In genomic region chr3:94648755-94649590, GRCm38 (mm10) we compare ENCODE assay signal across 9 mouse cellular contexts. TPM values are rescaled to one million over a fixed set of nuclear protein-coding genes. Genes with fewer than 3 reads are reported as not detected.
DNase-seq lines count a peak whose midpoint lies in the region; ATAC-seq and TF ChIP-seq lines count a peak whose summit lies in the region.
"Had no signal": no experiment of that assay in that cellular context is flagged by ENCODE, and none has a peak within 500 bp of the region (broad histone marks: within the 10 kb centered on the region; RNA-seq: fewer than 3 reads in every experiment).

No protein-coding gene starts in this region.

- no peaks in the 10 kb centered on the region for H3K27me3 ChIP-seq in G1E (ENCODE audit: insufficient read depth, low read length)
- H3K27me3 ChIP-seq in embryonic facial prominence, embryonic 14.5 days (replicated peaks; ENCODE audit: control insufficient read depth, insufficient read depth, low read length), result no peaks in the 10 kb centered on the region
- no peaks in the 10 kb centered on the region for H3K27me3 ChIP-seq in liver, embryonic 15.5 days
- no peaks in the 10 kb centered on the region for H3K27me3 ChIP-seq in stomach, postnatal 0 days (ENCODE audit: control insufficient read depth, insufficient read depth, low read length)

- H3K9ac ChIP-seq in embryonic facial prominence, embryonic 14.5 days (ENCODE audit: low read depth, low read length), result no peak overlapping the region
- H3K9ac ChIP-seq in liver, embryonic 15.5 days, result peak overlapping the region; percentile 26; the same call in 1 of the 2 replicates
- peak overlapping the region; percentile 43; the same call in 1 of the 2 replicates for H3K9ac ChIP-seq in stomach, postnatal 0 days (ENCODE audit: low read length)

- WGBS in embryonic facial prominence, embryonic 14.5 days, result 39% methylated on average over 6 of the region's 6 CpGs
- WGBS in liver, embryonic 15.5 days (ENCODE audit: insufficient replicate concordance), result 48% methylated on average over 6 of the region's 6 CpGs
- 9% methylated on average over 6 of the region's 6 CpGs for WGBS in stomach, postnatal 0 days

- no peak for TF ChIP-seq EP300 in stomach, postnatal 0 days (optimal IDR thresholded peaks at IDR 0.05)

- no peak for TF ChIP-seq CTCF in G1E (IDR thresholded peaks at IDR 0.05; ENCODE audit: low read depth, low read length)
- TF ChIP-seq CTCF in stomach, postnatal 0 days (IDR thresholded peaks at IDR 0.05; ENCODE audit: low read depth), result 0 out of 2 replicates have a peak, but pooled peaks have one; percentile 4

- DNase-seq in heart, adult 11 months, result peak; percentile 91
- no peak for DNase-seq in heart, adult 8-10 months (ENCODE audit: low spot score)
- DNase-seq in G1E (ENCODE audit: low spot score), result peak; percentile 74
- DNase-seq in embryonic facial prominence, embryonic 14.5 days (ENCODE audit: low spot score), result peak; percentile 76
- DNase-seq in stomach, postnatal 0 days (ENCODE audit: low spot score), result peak; percentile 77
- no peak for DNase-seq in right cerebral cortex, postnatal 14 days
- no peak for DNase-seq in cerebellum, postnatal 4 days (ENCODE audit: low spot score in 2 of 2)

- H3K36me3 ChIP-seq in G1E (replicated peaks), result peaks cover 3% of the 10 kb centered on the region
- no peaks in the 10 kb centered on the region for H3K36me3 ChIP-seq in embryonic facial prominence, embryonic 14.5 days (ENCODE audit: control insufficient read depth, insufficient read depth, low read length)
- no peaks in the 10 kb centered on the region for H3K36me3 ChIP-seq in liver, embryonic 15.5 days (replicated peaks)
- no peaks in the 10 kb centered on the region for H3K36me3 ChIP-seq in stomach, postnatal 0 days (ENCODE audit: control insufficient read depth, insufficient read depth, low read length)

- H3K27ac ChIP-seq in embryonic facial prominence, embryonic 14.5 days (replicated peaks; ENCODE audit: low read depth, low read length), result peak overlapping the region; percentile 44
- H3K27ac ChIP-seq in liver, embryonic 15.5 days (replicated peaks), result peak overlapping the region; percentile 63
- peak overlapping the region; percentile 91 for H3K27ac ChIP-seq in stomach, postnatal 0 days (replicated peaks)

- peak; percentile 96 for ATAC-seq in G1E (ENCODE audit: extremely low read depth, insufficient number of reproducible peaks, low FRiP score, poor library complexity, severe bottlenecking)
- ATAC-seq in embryonic facial prominence, embryonic 14.5 days (ENCODE audit: low read depth), result peak; percentile 83
- ATAC-seq in liver, embryonic 15.5 days (ENCODE audit: insufficient read depth), result peak; percentile 79
- ATAC-seq in stomach, postnatal 0 days (ENCODE audit: low FRiP score, low TSS enrichment), result peak; percentile 98

- H3K4me2 ChIP-seq in embryonic facial prominence, embryonic 14.5 days (ENCODE audit: low read depth, low read length), result no peak overlapping the region
- H3K4me2 ChIP-seq in liver, embryonic 15.5 days, result peak overlapping the region; percentile 48
- H3K4me2 ChIP-seq in stomach, postnatal 0 days (replicated peaks; ENCODE audit: low read depth), result peak overlapping the region; percentile 20; the same call in 1 of the 2 replicates

- H3K9me3 ChIP-seq in G1E (replicated peaks), result no peaks in the 10 kb centered on the region
- no peaks in the 10 kb centered on the region for H3K9me3 ChIP-seq in embryonic facial prominence, embryonic 14.5 days (ENCODE audit: control insufficient read depth, low read length)
- no peaks in the 10 kb centered on the region for H3K9me3 ChIP-seq in liver, embryonic 15.5 days (replicated peaks)
- H3K9me3 ChIP-seq in stomach, postnatal 0 days (ENCODE audit: control insufficient read depth, low read length), result no peaks in the 10 kb centered on the region

- H3K4me1 ChIP-seq in G1E (ENCODE audit: insufficient read depth, low read depth, low read length), result peaks cover 30% of the 10 kb centered on the region
- peaks cover 4% of the 10 kb centered on the region; the same call in 1 of the 2 replicates for H3K4me1 ChIP-seq in embryonic facial prominence, embryonic 14.5 days (ENCODE audit: control insufficient read depth, insufficient read depth, low read length)
- peaks cover 32% of the 10 kb centered on the region for H3K4me1 ChIP-seq in liver, embryonic 15.5 days (replicated peaks)
- H3K4me1 ChIP-seq in stomach, postnatal 0 days (replicated peaks; ENCODE audit: control insufficient read depth, insufficient read depth), result peaks cover 6% of the 10 kb centered on the region

- peak overlapping the region; percentile 37; the same call in 1 of the 2 replicates for H3K4me3 ChIP-seq in G1E (ENCODE audit: low read depth, low read length)
- no peak overlapping the region for H3K4me3 ChIP-seq in embryonic facial prominence, embryonic 14.5 days (ENCODE audit: low read depth, low read length)
- no peak overlapping the region for H3K4me3 ChIP-seq in liver, embryonic 15.5 days (replicated peaks)
- no peak overlapping the region for H3K4me3 ChIP-seq in stomach, postnatal 0 days (ENCODE audit: low read depth, low read length)

RNA-seq across cellular contexts. Expression of gene Gm10972, which starts 6.1 kb away (rescaled TPM):
- not detected for total RNA-seq in heart, adult 8-10 months (2022)
- total RNA-seq in G1E (2014; fragmentation: Nextera tagmentation), result not detected in 2 replicates
- not detected in 2 replicates for total RNA-seq in G1E (2017)
- not detected in 2 replicates for polyA plus RNA-seq in G1E (2012)
- not detected in 2 replicates for polyA plus RNA-seq in embryonic facial prominence, embryonic 14.5 days (2014; fragmentation: Nextera tagmentation; extraction: Ambion mirVana)
- polyA plus RNA-seq in liver, embryonic 15.5 days (2015; fragmentation: Nextera tagmentation; extraction: Ambion mirVana), result not detected in 2 replicates
- polyA plus RNA-seq in stomach, postnatal 0 days (2015; fragmentation: Nextera tagmentation; extraction: Ambion mirVana), result not detected in 2 replicates
- total RNA-seq: heart, postnatal 10 days had no signal

RNA-seq across cellular contexts. Expression of gene Tuft1, which starts 9.7 kb away (rescaled TPM):
- total RNA-seq in heart, adult 8-10 months (2022), result 1 to 10 TPM; 2.1 to 3.5 (median 2.4) TPM
- 6.1 and 6.8 TPM in 2 replicates for total RNA-seq in G1E (2014; fragmentation: Nextera tagmentation)
- 14.7 and 15.7 TPM in 2 replicates for total RNA-seq in G1E (2017)
- polyA plus RNA-seq in G1E (2012), result 4.1 and 4.5 TPM in 2 replicates
- 10.6 TPM in 2 replicates for polyA plus RNA-seq in embryonic facial prominence, embryonic 14.5 days (2014; fragmentation: Nextera tagmentation; extraction: Ambion mirVana)
- polyA plus RNA-seq in liver, embryonic 15.5 days (2015; fragmentation: Nextera tagmentation; extraction: Ambion mirVana), result 10.9 and 12.6 TPM in 2 replicates
- polyA plus RNA-seq in stomach, postnatal 0 days (2015; fragmentation: Nextera tagmentation; extraction: Ambion mirVana), result 39.7 and 43.4 TPM in 2 replicates

RNA-seq across cellular contexts. Expression of gene Selenbp2, which starts 44.4 kb away (rescaled TPM):
- total RNA-seq in heart, adult 8-10 months (2022), result 10 to 100 TPM; 14.7 to 17.5 (median 15.4) TPM
- 7.9 and 11.2 TPM in 2 replicates for total RNA-seq in G1E (2014; fragmentation: Nextera tagmentation)
- total RNA-seq in G1E (2017), result 41.5 and 58.9 TPM in 2 replicates
- polyA plus RNA-seq in G1E (2012), result 3.2 and 3.5 TPM in 2 replicates
- polyA plus RNA-seq in embryonic facial prominence, embryonic 14.5 days (2014; fragmentation: Nextera tagmentation; extraction: Ambion mirVana), result 0.32 and 0.97 TPM in 2 replicates
- 69.0 and 92.7 TPM in 2 replicates for polyA plus RNA-seq in liver, embryonic 15.5 days (2015; fragmentation: Nextera tagmentation; extraction: Ambion mirVana)
- polyA plus RNA-seq in stomach, postnatal 0 days (2015; fragmentation: Nextera tagmentation; extraction: Ambion mirVana), result 37.3 and 42.0 TPM in 2 replicates

Comparison
In these comparisons a context has a peak if more than half of its experiments do, and no peak if none do; other contexts are left out.
1. DNase-seq: peak in heart, adult 11 months (single experiment), G1E (single experiment), embryonic facial prominence, embryonic 14.5 days (single experiment) and stomach, postnatal 0 days (single experiment); none in heart, adult 8-10 months (single experiment), right cerebral cortex, postnatal 14 days (single experiment) and cerebellum, postnatal 4 days (0 of 2).
2. Peak in every context shown above with its lines, with median percentiles within 50 percentile points of each other: ATAC-seq and H3K27ac ChIP-seq.